Mouse (Mus musculus) kidney, postnatal 25 days (tissue): ENCODE measurements around the gene Atp8a2.
A peak's percentile ranks its signal among the peaks of the same experiment; 100 is the strongest.

Source experiments
- DNase-seq, 2 experiments: peaks; one replicate each; pipeline ENCODE4 v3.0.0; 2021; ENCODE audit warnings: mixed read lengths in 2 of 2

Atp8a2 gene

GRCm38 (mm10) chr14:59701492-59701891 lies 495.5 kb downstream of the Atp8a2 start:
- DNase-seq, result peak in 1 of 2 experiments; percentile 26

- DNase-seq, result no peak
Measured at GRCm38 (mm10) chr14:59695160-59695559, 501.8 kb downstream of the Atp8a2 start.

- no peak for DNase-seq
Measured at GRCm38 (mm10) chr14:59692164-59692563, 504.8 kb downstream of the Atp8a2 start.

- peak; percentile 19 to 56 for DNase-seq
Measured at GRCm38 (mm10) chr14:59691402-59691801, 505.6 kb downstream of the Atp8a2 start.

DNA sequence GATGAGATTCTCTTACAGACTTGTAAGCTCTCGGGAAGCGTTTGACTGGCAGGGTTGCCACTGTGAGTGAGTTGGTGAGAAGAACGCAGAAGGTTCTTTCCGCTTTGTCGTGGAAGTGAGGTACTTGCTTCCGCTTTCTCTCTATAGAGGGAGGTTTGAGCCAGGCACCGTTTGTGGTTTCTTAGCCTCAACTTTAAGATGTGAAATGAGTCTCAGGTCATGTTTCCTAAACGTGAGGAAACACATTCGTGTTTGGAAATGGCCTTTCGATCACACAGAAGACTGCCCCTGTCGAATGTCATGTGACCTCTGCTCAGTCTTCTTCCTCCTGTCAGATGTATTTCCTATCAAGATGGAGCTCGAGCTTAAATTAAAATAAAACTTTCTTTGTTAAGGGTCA lies 506.0 kb downstream of the Atp8a2 start:
- DNase-seq, result no peak

- peak in 1 of 2 experiments; percentile 18 for DNase-seq
Measured at GRCm38 (mm10) chr14:59689596-59689995, 507.4 kb downstream of the Atp8a2 start.

- no peak for DNase-seq
Measured at GRCm38 (mm10) chr14:59686229-59686628, 510.8 kb downstream of the Atp8a2 start.

- DNase-seq, result peak in 1 of 2 experiments; percentile 25
Measured at GRCm38 (mm10) chr14:59685343-59685742, 511.6 kb downstream of the Atp8a2 start.

- DNase-seq, result no peak
Measured at GRCm38 (mm10) chr14:59681906-59682305, 515.1 kb downstream of the Atp8a2 start.

- DNase-seq, result no peak
Measured at GRCm38 (mm10) chr14:59677598-59678003, 519.4 kb downstream of the Atp8a2 start.

DNA sequence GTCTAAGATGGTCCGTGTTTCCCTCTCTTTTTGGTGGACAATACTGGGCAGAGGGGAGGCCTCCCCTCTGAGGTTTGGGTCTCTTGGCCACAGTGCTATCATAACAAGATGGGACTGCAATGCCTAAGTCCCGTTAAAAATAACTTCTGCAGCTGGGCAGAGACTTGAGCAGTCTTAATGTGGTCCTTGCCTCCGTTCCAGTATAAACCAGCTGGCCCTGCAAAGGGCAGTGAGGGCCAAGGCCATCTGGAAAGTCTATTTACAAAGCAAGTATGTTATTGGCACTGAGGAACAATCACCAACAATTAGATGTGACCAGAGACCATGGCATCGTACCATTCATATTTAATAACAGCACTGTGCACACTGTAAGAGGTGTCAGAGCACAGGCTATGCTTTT lies 521.6 kb downstream of the Atp8a2 start:
- no peak for DNase-seq

GRCm38 (mm10) chr14:59674556-59674955 lies 522.4 kb downstream of the Atp8a2 start:
- DNase-seq, result no peak

DNA sequence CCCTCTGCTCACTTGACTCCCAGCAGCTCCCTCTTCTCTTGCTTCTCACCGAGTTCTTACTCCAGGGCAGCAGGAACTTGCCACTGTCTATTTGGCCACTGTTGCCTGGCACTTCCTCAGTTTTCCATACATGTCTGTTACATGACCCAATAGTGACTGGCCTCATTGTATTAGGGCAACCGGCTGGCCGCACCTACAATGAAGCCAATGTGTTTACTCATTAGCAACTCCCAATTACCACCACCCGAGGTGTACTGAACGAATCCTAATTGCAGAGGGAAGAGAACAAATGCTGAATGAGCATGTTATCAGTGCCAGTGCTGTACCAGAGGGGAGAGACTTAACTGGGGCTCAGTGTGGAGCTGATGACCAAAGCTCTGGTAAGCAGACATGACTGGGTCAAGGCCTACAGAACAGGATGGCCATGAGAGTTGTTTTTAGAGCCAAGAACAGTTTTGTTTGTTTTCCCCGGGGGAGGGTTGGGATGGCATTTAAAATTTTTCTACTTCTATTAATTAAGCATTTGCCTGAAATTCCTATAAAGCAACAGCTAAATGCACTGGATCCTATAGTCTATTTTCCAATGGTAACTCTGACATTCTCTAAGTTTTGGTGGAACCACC lies 524.0 kb downstream of the Atp8a2 start:
- no peak for DNase-seq

- no peak for DNase-seq
Measured at GRCm38 (mm10) chr14:59657098-59657497, 539.9 kb downstream of the Atp8a2 start.

GRCm38 (mm10) chr14:59656591-59656990 lies 540.4 kb downstream of the Atp8a2 start:
- DNase-seq, result no peak

DNA sequence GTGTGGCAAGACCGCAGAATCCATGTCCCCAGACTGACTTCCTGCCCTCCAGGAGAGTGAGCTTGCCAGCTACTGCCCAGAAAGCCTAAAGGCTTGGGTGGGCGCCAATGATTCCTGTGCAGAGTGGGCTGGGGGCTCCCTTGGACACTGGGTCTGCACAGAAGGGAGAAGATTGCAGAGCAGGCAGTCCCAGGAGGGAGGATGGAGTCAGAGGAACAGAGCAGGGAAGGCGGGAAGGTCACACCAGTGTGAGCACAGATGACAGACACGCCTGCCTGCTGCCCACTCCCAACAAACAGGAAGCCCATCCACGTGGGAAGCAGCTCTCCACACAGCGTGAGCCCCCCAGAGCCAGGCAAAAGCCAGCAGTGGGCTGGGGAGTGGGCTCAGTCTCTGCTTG lies 547.6 kb downstream of the Atp8a2 start:
- no peak for DNase-seq

DNA sequence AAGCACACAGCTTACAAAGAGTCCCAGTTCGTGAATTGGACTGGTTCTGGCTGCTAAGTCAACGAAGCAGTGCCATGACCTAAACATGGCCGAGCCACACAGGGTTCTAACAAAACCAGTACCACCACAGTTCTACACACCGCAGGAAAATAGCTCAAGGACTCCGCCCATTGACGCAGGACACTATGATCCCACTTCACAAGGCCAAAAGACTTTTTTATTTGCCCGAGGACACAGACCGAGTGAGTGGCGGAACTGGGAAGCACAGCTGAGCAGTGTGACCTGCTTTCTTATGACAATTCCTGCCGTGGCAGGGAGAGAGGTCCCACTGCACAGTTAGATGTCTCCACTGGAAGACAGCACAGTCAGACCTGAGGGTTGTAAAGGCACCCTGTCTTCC lies 548.4 kb downstream of the Atp8a2 start:
- no peak for DNase-seq

DNA sequence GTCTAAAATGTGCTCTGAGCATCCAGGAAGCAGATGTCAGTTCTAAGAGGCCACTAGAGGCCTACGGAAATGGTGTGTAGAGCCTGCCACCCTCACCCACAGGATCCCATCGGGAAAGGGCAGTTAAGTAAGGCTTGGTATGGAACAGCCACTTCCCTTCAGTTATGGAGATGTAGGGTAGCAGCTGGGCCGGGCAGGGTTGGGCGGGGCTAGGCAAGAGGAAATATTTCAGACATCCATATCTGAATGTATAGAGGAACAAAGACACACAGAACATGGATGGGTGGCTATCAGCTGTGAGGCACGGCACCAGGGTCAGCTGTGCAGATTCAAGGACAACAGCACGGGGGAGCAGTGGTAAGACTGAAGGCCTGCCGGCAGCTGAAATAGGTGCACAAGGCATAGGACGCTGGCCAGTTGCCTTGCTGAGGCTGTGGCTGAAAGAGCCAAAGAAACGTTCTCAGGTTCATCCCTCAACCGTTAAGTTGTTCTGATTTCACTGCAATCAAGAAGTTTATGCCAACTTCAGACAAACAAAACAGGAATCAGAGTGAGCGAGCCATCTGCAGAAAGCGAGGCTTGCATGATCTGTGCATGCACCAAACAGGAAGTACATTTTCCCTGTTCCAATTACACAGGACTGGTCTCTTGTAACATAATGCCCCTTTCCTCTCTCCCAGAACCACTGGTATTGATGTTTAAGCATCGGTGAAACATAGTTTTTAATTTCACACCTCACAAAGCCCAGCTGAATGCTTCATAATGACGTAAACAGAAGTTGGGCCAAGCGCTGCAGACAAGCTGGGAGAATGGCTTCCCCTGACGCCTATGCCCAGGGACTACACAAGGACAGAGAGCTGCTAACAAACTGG lies 549.9 kb downstream of the Atp8a2 start:
- DNase-seq, result no peak

GRCm38 (mm10) chr14:59644896-59645295 lies 552.1 kb downstream of the Atp8a2 start:
- no peak for DNase-seq

DNA sequence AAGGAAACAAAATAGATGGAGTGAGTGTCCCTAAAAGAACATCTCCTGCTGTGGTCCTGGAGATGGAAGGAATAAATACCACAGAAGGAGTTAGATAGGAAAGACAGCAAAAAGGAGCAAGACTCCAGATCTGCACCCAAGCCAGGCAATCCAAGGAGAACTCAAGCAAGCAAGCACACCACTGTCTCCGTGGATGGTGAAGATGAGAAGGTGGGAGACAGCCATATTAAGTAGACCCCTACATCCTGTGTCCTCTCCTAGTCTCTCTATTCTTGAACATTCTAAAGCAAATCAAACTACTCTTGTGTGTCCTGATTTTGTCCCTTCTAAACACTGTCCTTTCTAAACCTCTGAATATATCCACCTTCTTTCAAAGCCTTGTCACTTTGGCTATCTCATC lies 552.8 kb downstream of the Atp8a2 start:
- no peak for DNase-seq

DNA sequence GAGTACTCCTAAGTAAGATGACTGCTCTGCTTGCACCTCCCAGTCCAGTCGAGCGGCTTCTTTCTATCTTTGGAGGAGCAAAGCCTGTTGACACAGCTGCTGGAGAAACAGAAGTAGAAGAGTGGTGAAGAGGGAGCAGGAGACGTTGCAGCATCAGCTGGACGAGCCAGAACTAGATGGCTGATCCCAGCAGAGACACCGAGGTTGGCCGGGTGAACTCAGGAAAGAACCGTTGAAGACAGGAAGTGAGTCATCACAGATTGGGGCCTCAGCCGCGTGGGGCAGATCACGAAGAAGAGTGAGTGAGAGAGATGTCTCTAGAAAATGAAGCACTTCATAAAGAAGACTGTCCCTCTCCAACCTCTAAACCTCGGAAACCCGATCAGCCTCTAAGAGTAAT lies 553.4 kb downstream of the Atp8a2 start:
- peak in 1 of 2 experiments; percentile 44 for DNase-seq

GRCm38 (mm10) chr14:59641856-59642255 lies 555.1 kb downstream of the Atp8a2 start:
- no peak for DNase-seq

GRCm38 (mm10) chr14:59638906-59639703 lies 557.9 kb downstream of the Atp8a2 start:
- DNase-seq, result no peak
